Mouse (Mus musculus) cerebral cortex, adult 2 months (tissue): Measurements from ENCODE around the gene Ttll13.

Experiments used
- WGBS: fragments of 180-500 bp; shearing (Covaris S2); methylation state at CpG from one replicate; pipeline ENCODE4 v1.1.7; 2018; 5-methylcytosine and 5-hydroxymethylcytosine counted together

Gene Ttll13

GRCm38 (mm10) chr7:80267764-80268163 is 21.6 kb downstream of the Ttll13 start:
- WGBS, result 86% methylated on average over 1 of the region's 1 CpGs

GRCm38 (mm10) chr7:80268897-80269750 is 22.9 kb downstream of the Ttll13 start, which contains the start of gene Vps33b:
Gene Vps33b, plus strand, starts transcription at chr7:80269649.
- WGBS, result 3% methylated on average over 21 of the region's 21 CpGs

DNA sequence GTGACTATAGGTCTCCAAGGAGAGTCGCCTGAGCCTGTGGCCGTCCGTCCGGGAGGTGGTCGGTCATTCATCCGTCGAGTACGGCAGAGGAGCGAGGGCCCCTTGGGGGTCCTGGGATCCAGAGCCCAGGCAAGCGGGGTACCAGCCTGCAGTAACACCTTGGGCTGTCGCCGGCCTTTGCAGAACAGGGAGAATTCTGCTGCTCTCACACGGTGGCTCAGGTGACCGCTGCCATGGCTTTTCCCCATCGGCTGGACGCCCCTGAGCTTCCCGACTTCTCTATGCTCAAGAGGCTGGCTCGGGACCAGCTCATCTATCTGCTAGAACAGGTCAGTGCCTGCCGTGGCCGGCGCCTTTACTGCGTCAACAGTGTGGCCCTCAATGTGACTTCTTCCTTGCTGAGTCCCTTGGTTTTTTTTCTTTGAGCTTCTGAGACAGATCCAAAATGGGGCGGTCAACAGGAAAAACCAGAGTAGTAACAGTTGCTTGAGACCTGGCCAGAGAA is 23.6 kb downstream of the Ttll13 start:
- under 1% methylated on average over 23 of the region's 23 CpGs for WGBS

- 97% methylated on average over 2 of the region's 2 CpGs for WGBS
Measured at GRCm38 (mm10) chr7:80273456-80273855, 27.3 kb downstream of the Ttll13 start.

- WGBS, result 97% methylated on average over 4 of the region's 4 CpGs
Measured at GRCm38 (mm10) chr7:80276374-80276773, 30.2 kb downstream of the Ttll13 start.

GRCm38 (mm10) chr7:80280032-80280431 is 33.9 kb downstream of the Ttll13 start:
- WGBS, result 89% methylated on average over 10 of the region's 10 CpGs

DNA sequence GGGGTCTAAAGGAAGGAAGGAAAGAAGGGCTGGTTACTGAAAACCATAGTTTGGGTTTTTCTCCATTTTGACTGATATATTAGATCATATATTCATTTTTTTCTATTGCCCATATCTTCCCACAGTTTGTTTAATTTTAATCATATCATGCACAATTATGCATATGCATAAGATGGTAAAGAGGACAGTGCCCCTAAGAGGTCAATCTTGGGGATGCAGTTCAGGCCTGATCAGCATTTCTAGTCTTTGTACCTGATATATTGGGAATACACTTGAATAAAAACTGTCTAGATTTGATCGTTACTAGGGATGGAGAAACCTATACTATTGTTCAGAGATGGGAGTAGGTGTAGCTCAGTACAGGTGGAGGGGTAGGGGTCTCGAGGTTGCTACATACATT is 34.8 kb downstream of the Ttll13 start:
- 89% methylated on average over 2 of the region's 2 CpGs for WGBS

GRCm38 (mm10) chr7:80281646-80282045 is 35.5 kb downstream of the Ttll13 start:
- WGBS, result 84% methylated on average over 3 of the region's 3 CpGs

- WGBS, result 86% methylated on average over 3 of the region's 3 CpGs
Measured at GRCm38 (mm10) chr7:80283226-80283918, 37.2 kb downstream of the Ttll13 start.

GRCm38 (mm10) chr7:80284391-80284790 is 38.2 kb downstream of the Ttll13 start:
- WGBS, result 91% methylated on average over 5 of the region's 5 CpGs

DNA sequence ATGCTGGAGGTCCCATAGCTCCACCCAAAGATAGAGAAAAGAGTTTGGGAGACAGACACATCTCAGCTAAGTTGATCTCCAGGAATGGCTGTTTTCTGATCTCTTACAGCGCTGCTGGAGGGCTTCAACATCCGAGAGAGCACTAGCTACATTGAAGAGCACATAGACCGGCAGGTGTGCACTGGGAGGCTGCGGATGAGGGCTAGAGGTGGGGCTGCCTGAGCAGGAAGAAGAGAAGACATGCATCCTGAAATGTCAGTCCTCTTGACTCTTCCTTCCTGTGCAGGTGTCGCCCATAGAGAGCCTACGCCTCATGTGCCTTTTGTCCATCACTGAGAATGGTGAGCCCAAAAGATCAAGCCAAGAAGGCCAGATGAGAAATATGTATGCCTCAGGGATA is 39.5 kb downstream of the Ttll13 start:
- WGBS, result 92% methylated on average over 6 of the region's 6 CpGs

DNA sequence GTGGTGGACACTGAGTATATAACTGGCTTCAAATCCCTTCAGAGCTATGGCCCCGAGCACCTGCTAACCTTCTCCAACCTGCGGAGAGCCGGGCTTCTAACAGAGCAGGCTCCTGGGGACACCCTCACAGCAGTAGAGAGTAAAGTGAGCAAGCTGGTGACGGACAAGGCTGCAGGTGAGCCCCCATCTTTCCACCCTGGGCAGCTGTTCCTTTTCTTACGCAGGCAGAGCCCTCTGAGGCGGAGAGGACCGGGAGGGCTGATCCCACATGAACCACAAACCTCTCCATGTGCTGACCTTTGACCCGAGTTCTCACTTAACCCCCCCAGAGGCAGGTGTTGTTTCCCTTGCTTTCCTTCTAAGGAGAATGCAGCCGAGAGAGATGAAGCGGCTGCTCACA is 41.6 kb downstream of the Ttll13 start:
- WGBS, result 92% methylated on average over 10 of the region's 10 CpGs

DNA sequence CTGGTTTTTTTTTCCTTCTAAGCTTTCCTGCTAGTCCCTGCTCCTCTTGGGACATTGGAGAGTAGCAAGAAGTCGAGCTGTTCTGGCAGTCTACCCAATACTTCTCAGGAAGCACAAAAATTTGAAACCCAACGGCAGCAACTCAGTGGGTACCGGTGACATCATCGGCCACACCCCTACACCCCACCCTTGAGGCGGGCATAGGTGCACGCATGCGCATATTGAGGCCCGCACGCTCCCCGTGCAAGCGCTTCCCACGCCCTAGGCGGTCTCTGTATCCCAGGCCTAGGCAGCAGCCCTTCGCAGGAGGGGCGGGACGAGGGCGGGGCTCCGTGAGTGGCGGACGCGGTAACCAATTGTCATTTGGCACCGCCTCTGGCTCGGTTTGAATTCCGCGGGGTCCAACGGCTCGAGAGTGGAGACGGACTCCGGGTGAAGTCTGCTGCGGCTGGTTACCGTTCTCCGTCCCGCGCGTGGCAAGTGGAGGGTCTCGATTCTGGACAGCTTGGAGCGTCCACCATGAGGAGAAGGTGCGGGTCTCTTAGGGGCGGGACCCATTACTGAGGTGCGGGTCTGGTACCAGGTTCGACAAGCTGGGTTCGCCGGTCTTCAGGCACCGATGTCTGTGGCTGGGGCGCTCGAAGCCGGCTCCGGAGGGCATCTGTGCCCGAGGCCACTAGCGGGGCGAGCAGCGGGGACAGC is 48.0 kb downstream of the Ttll13 start, which contains the start of gene Prc1:
Gene Prc1, plus strand, starts transcription at position 389 of the 702 bp plus-strand sequence.
- under 1% methylated on average over 52 of the region's 52 CpGs for WGBS

DNA sequence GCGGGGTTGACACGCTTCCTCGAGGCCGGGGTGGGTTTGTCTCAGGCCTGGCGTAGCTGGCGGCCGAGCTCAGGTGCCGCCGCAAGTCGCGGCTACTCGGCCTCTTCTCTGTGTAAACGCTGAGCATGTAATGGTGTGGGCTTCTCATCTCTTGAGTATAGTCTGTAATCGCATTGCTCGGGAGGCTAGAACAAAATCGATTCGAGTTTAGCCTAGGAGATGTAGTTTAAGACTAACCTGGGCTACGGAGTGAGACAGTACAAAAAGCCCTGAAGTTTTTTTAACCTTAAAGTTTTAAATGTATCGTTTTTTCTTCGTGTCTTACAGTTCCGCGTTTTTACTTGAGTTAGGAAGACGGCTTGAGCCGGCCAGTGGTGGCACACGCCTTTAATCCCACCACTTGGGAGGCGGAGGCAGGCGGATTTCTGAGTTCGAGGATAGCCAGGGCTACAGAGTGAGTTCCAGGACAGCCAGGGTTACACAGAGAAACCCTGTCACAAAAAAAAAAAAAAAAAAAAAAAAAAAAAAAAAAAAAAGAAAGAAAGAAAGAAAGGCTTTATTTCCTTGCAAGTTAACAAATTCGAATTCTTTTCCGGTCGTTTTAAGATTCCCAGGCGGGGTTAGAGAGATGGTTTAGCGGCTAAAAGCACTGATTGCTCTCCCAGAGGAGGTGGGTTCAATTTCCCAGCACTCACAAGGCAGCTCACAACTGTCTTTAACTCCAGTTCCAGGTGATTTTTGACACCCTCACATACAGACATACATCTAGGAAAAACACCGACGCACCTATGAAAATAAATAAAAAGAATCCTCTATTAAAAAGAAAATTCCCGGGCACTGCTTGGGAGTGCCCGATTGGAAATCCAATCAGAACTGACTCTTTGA is 48.8 kb downstream of the Ttll13 start:
- WGBS, result 6% methylated on average over 37 of the region's 37 CpGs

DNA sequence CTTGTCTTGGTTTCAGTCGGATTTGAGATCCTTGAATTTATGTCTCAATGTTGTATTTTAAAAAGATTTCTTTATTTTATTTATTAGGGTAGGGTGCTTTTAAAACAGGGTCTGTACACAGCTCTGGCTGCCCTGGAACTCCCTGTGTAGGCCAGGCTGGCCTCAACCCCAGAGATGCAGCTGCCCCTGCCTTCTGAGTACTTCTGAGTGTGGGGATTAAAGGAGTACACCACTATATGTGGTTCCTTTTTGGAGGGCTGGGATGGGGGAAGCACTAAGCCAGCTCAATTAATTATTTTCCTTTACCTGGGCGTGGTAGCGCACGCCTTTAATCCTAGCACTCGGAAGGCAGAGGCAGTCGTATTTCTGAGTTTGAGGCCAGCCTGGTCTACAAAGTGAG is 50.3 kb downstream of the Ttll13 start:
- 94% methylated on average over 6 of the region's 6 CpGs for WGBS

- 76% methylated on average over 3 of the region's 3 CpGs for WGBS
Measured at GRCm38 (mm10) chr7:80297041-80297440, 50.9 kb downstream of the Ttll13 start.

DNA sequence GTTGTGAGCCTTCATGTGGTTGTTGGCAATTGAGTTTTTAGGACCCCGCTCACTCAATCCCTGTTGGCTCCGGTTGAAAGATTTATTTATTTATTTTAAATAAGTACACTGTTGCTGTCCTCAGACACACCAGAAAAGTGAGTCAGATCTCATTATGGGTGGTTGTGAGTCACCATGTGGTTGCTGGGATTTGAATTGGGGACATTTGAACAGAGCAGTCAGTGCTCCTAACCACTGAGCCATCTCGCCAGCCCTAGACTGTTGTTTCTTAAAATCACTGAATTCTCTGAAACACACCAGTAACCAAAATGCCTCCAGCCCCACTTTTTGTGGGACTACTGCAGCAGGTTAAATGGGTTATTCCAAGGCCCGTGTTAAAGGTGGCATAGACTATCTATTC is 52.6 kb downstream of the Ttll13 start:
- WGBS, result 92% methylated on average over 4 of the region's 4 CpGs

GRCm38 (mm10) chr7:80299568-80299967 is 53.4 kb downstream of the Ttll13 start:
- WGBS, result 79% methylated on average over 3 of the region's 3 CpGs

DNA sequence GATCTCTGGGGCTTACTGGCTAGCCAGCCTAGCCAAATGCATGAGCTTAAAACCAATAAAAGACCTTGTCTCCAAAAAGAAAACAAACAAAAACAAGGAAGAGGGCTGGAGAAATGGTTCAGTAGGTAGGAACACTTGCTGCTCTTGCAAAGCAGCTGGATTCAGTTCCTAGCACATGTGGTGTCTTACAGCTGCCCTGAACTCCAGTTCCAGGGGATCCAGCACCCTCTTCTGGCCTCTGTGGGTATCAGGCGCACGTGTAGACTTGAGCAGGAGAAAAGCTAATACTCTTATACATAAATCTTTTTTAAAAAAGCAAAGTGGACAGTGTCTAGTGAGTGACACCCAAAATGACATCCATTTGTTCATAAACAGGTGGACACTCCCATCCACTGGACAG is 55.3 kb downstream of the Ttll13 start:
- WGBS, result 96% methylated on average over 2 of the region's 2 CpGs

GRCm38 (mm10) chr7:80307766-80308165 is 61.6 kb downstream of the Ttll13 start:
- WGBS, result 71% methylated on average over 3 of the region's 3 CpGs
